Mouse (Mus musculus): ENCODE results near the gene 9230102O04Rik.

9230102O04Rik gene

DNA sequence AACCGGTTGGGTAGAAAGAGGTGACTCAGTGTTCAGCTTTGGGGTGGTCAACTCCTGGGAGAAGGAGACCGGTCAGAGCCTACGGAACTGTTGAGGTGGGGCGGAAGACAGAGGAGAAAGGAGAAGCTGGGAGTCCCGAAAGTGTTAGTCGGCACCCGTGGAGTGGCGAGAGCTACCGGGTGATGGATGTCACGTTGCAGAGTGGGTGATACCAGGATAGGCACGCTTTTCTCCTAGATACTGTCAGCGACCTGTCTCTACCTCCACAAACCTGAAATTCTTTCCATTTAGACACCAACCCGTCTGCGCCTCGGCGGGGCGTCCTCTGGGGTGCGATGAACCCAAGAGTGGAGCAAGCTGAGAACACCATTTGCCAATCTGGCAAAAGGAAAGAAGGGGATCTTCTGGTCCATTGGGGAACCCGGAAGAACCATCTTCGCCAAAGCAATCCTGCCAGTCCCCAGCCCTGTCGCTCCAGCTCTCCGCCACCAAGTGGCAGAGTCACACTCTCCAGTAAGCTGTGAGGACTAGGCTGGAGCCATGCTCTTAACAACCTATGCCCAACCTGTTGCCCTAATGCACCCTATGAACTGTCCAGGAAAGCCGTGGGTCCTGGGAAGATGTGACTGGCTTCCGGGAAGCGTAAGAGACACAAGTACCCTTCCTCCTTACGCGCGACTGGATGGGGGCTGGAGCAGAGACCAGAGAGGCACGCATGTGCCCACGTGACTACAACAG is at the start of gene 9230102O04Rik:
9230102O04Rik (minus strand) TSS at position 628 of the 738 bp plus-strand sequence.
- no peak for TF ChIP-seq GATA4 (IDR thresholded peaks at IDR 0.05; ENCODE audit: insufficient replicate concordance, low read length)

DNA sequence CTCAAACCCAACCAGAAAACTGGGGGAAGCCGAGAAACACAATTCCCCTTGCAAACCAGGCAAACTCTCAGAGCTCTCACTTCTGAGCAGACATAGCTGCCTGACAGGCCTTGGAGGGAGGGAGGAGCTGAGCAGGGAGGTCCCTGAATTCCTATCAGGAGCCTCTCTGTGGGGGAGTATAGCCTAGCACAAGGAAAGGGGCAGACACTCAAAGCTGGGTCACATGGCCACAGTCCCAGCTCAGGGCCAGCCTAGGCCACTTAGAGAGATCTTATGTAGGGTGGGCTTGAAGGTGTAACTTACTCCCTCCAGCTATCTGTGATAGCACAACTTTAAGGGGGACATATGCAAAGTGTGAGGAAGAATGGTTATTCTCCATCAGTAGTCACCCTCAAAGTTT is 46.6 kb upstream of the 9230102O04Rik start:
- TF ChIP-seq GATA4 (IDR thresholded peaks at IDR 0.05; ENCODE audit: insufficient replicate concordance, low read length), result no peak

GRCm38 (mm10) chr2:9926905-9927283 is 37.6 kb upstream of the 9230102O04Rik start:
- TF ChIP-seq GATA4 (IDR thresholded peaks at IDR 0.05; ENCODE audit: insufficient replicate concordance, low read length), result no peak

GRCm38 (mm10) chr2:9926194-9926904 is 37.0 kb upstream of the 9230102O04Rik start:
- no peak for TF ChIP-seq GATA4 (IDR thresholded peaks at IDR 0.05; ENCODE audit: insufficient replicate concordance, low read length)

GRCm38 (mm10) chr2:9918691-9919471 is 29.5 kb upstream of the 9230102O04Rik start:
- TF ChIP-seq GATA4 (IDR thresholded peaks at IDR 0.05; ENCODE audit: insufficient replicate concordance, low read length), result peak; percentile 38; the same call in 1 of the 2 replicates

DNA sequence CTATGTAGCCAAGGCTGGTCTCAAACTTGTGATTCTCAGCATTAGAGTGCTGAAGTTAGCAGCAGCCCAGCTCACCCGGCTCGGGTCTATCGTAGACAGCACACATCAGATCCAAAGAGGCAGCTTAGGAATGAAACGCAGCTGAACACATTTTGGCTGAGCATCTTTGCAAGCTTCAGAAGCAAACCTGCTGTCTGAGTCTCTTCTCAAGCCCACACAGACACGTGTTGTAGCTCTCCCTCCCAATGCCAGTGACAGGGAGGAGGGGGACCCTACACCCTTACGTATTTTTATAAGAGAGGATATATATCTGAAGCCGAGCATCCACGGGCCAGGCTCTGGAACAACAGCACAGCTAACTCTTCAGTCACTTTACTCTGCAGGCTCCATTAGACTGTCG is 28.3 kb upstream of the 9230102O04Rik start:
- no peak for TF ChIP-seq GATA4 (IDR thresholded peaks at IDR 0.05; ENCODE audit: insufficient replicate concordance, low read length)

GRCm38 (mm10) chr2:9905995-9906394 is 16.7 kb upstream of the 9230102O04Rik start:
- no peak for TF ChIP-seq GATA4 (IDR thresholded peaks at IDR 0.05; ENCODE audit: insufficient replicate concordance, low read length)

GRCm38 (mm10) chr2:9903854-9904560 is 14.7 kb upstream of the 9230102O04Rik start:
- no peak for TF ChIP-seq GATA4 (IDR thresholded peaks at IDR 0.05; ENCODE audit: insufficient replicate concordance, low read length)

DNA sequence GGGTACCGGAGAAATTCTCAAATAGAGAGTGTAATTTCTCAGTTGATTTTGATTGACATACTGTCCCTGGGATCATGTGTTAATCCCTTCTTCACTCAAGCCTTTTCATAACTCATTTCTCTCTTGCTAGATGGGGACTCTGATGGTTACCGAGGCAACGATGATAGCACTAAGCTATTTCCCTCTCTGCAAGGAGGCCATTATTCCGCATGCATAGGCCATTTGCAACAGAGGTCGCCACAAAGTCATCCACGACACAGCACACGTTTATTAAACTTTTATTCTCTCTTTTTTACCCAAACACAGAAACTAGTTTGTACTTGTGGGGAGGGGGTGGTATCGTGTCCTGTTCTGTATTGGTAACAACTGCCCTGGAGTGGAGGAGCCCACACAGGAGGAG is 8.5 kb upstream of the 9230102O04Rik start:
- TF ChIP-seq GATA4 (IDR thresholded peaks at IDR 0.05; ENCODE audit: insufficient replicate concordance, low read length), result no peak

GRCm38 (mm10) chr2:9896097-9896770 is 6.9 kb upstream of the 9230102O04Rik start:
- no peak for TF ChIP-seq GATA4 (IDR thresholded peaks at IDR 0.05; ENCODE audit: insufficient replicate concordance, low read length)

GRCm38 (mm10) chr2:9894836-9895593 is 5.7 kb upstream of the 9230102O04Rik start:
- no peak for TF ChIP-seq GATA4 (IDR thresholded peaks at IDR 0.05; ENCODE audit: insufficient replicate concordance, low read length)

- no peak for TF ChIP-seq GATA4 (IDR thresholded peaks at IDR 0.05; ENCODE audit: insufficient replicate concordance, low read length)
Measured at GRCm38 (mm10) chr2:9893272-9893953, 4.1 kb upstream of the 9230102O04Rik start.

- no peak for TF ChIP-seq GATA4 (IDR thresholded peaks at IDR 0.05; ENCODE audit: insufficient replicate concordance, low read length)
Measured at GRCm38 (mm10) chr2:9892541-9892940, 3.2 kb upstream of the 9230102O04Rik start.
